Mouse (Mus musculus) ovary, postnatal 36 days (tissue): ENCODE measurements around the gene Ifit1.
A peak's percentile ranks its signal among the peaks of the same experiment; 100 is the strongest.
"Not testable (repeated sequence)": the region's sequence is repeated elsewhere in the genome, so short reads cannot be mapped to it uniquely, and the experiment has no call there.

Experiments
- DNase-seq: peaks from one replicate; pipeline ENCODE4 v3.0.0; 2022; ENCODE audit warnings: low spot score, mixed read lengths

Gene Ifit1

GRCm38 (mm10) chr19:34640623-34641022 is at the start of gene Ifit1, which contains the start of gene Ifit1bl2:
TSS of gene Ifit1 (plus strand) at chr19:34640871.
TSS of gene Ifit1bl2 (minus strand) at chr19:34640743.
- DNase-seq: no peak

GRCm38 (mm10) chr19:34593456-34593855 is 47.2 kb upstream of the Ifit1 start:
- no peak for DNase-seq

DNA sequence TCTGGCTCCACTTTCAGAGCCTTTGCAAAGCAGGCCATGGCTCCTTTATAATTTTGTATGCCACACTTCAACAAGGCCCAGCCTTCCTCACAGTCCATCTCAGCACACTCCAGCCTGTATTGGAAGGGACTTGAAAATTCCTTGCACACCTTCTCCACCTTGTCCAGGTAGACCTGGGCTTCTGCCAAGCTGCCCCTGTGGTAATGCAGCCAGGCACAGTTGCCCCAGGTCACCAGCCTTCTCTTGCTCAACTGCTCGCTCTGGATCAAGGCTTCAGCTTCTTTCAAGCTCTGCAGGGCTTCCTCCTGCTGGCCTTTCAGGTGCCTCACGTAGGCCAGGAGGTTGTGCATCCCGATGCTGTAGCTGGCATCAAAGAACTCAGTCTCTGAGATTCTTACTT is 46.1 kb upstream of the Ifit1 start:
- DNase-seq: not testable (repeated sequence)

DNA sequence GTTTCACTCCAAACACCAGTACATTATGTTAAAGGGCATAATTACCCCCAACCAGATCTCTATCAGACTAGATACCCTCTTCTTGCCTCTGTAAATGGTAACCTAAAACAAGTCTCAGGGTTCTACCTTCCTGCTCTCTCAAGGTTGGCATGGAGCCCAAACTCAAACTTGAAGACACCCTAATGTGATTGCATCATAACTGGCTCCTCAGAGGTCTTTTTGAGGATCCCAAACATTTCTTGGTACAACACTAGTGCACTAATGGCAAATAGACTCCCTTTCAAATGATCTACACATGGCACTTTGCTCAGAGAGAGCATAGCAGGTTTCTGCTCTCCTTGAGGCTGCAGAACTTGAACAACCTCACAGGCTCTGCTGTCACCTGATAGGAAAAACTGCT is 43.9 kb upstream of the Ifit1 start:
- DNase-seq: no peak

GRCm38 (mm10) chr19:34598341-34598740 is 42.3 kb upstream of the Ifit1 start:
- peak; percentile 27 for DNase-seq

- DNase-seq: not testable (repeated sequence)
Measured at GRCm38 (mm10) chr19:34599250-34599649, 41.4 kb upstream of the Ifit1 start.

GRCm38 (mm10) chr19:34601888-34602287 is 38.8 kb upstream of the Ifit1 start, which contains the start of gene Ifit1bl1:
TSS of gene Ifit1bl1 (minus strand) at chr19:34601956.
- DNase-seq: not testable (repeated sequence)

GRCm38 (mm10) chr19:34605472-34605871 is 35.2 kb upstream of the Ifit1 start:
- DNase-seq: no peak

DNA sequence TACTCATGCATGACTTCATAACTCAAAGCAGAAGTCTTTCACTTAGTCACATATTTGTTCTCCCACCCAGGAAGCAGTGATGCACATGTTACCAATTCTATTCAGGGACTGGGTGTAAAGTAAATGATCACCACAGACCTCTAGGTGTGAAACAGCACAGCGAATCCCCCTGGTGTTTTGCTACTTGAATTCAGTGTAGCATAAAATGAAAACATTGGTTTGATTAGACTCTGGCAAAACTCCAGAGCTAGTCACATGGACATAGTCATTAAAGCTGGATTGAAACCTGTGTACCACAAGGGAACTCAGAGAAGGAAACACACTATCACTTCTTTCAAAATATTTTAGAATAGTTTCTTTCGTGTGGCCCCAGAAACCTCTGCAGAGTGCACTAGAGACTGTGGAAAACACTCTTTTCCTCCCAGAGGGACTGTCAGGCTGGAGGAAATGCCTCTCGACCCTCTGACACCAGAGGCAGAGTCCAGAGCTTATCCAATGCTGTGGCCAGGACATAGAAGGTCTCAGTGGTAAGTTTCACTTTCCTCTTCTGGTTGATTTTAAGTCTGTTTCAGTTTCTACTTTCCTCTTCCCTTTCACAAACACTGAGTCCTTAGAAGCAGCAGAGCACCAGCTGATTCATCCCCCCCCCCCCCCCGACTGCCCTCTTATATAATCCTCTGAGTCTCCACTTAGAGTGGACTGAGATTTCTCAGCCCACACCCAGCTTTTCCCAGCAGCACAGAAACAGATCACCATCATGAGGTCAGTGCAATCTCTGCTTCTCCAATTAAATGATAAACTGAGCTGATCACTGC is 33.2 kb upstream of the Ifit1 start, which contains the start of gene Ifit3b:
Ifit3b (plus strand) TSS at position 734 of the 815 bp plus-strand sequence.
- DNase-seq: not testable (repeated sequence)

- not testable (repeated sequence) for DNase-seq
Measured at GRCm38 (mm10) chr19:34610118-34610517, 30.6 kb upstream of the Ifit1 start.

DNA sequence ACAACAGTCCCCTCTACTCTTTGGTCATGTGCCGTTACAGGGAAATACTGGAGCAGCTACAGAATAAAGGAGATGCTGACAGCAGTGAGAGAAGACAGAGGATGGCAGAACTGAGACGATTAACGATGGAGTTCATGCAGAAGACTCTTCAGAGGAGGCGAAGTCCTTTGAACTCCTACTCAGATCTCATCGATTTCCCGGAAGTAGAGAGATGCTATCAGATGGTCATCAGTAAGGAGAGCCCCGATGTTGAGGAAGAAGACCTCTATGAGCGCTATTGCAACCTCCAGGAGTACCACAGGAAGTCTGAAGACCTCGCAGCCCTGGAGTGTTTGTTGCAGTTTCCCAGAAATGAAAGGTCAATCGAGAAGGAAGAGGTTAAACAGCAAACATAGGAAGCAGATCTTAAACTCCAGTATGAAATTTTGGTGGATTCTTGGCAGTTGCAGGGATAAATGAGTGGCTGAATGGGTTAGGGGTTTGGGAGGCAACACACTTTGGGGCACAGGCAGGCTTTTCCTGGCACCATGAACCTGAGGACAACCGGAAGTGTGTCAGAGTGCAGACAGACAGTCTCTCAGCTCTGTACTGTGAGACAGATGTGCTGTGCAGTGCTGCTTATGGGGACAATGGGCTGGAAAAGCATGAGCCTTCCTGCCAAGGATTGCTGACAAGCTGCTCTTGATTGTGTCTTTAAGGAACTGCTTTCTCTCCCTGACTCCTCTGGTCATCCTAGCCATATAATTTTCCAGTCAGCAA is 28.2 kb upstream of the Ifit1 start:
- DNase-seq: not testable (repeated sequence)

DNA sequence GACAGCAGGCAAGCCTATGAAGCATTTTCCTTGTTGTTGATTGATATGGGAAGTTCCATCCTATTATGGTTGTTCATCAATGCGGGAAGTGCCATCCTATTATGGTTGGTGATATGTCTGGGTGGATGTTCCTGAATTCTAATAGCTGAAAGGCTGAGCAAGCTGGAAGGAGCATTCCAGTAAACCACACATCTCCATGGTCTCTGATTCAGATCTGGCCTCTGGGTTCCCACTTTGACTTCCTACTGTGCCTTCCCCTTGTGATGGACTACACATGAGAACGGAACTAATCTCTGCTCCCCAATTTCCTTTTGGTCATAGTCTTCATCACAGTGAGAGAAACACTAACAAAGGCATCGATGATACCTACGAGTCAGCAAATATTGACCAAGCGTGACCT is 19.8 kb upstream of the Ifit1 start:
- no peak for DNase-seq

GRCm38 (mm10) chr19:34623781-34624180 is 16.9 kb upstream of the Ifit1 start:
- no peak for DNase-seq

- DNase-seq: no peak
Measured at GRCm38 (mm10) chr19:34624663-34625062, 16.0 kb upstream of the Ifit1 start.

DNA sequence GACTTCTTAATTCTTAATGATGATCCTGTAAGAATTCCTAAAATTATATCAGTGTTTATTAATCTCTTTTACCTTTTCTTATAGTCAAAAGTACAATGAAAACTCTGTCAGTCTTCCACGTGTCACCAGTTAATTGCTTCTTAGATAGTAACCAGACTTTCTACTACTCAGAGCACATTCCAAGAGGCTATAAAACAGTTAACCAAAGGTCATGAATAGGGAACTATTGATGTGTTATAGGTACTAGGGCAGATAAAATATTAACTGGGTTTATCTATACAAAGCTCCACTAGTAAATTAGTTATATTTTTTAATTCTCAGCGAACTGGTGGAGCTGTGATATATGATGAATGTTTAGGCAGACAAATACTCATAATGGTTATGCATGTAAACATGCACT is 13.2 kb upstream of the Ifit1 start:
- no peak for DNase-seq

DNA sequence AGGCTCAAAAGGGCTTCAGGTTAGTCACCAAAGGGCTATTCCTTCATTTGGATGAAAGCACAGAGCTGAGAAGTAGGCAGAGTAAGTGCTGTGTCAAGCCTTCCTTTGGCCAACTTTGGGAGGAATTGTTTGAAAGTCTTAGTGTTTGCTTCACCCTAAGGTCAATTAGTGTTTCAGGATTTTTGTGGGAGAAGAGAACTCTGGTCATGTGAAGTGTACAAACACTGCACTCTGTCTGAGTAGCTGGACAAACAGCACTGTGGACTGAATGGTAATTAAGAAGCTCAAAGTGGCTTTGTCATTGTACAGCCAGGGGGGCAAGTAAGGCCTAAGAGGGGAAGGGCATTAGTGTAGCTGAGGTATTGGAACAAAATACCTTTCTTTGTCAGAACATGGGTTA is 9.2 kb upstream of the Ifit1 start:
- no peak for DNase-seq

- no peak for DNase-seq
Measured at GRCm38 (mm10) chr19:34633484-34633883, 7.2 kb upstream of the Ifit1 start.

- peak; percentile 15 for DNase-seq
Measured at GRCm38 (mm10) chr19:34636933-34637557, 3.6 kb upstream of the Ifit1 start.

DNA sequence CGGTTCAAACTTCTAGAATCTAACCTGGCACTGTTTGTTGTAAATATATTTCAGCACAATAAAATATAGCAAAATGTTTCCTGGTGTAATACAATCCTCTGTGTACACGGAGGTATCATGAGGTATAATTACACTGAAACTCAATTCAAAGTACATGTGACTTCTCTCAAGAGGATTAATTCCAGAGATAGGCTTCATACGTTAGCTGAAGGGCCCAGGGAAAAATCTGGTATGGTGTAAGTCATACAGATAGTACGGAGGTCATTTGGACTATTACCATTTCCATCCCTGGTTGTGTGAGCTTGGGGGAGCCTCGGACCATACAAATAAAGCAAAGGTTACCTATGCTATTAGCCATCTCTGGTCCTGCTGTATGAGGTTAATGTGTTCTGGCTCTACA is 1.9 kb downstream of the Ifit1 start:
- no peak for DNase-seq

DNA sequence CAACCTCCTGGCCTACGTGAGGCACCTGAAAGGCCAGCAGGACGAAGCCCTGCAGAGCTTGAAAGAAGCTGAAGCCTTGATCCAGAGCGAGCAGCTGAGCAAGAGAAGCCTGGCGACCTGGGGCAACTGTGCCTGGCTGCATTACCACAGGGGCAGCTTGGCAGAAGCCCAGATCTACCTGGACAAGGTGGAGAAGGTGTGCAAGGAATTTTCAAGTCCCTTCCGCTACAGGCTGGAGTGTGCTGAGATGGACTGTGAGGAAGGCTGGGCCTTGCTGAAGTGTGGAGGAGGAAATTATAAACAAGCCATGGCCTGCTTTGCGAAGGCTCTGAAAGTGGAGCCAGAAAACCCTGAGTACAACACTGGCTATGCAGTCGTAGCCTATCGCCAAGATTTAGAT is 7.0 kb downstream of the Ifit1 start:
- DNase-seq: not testable (repeated sequence)

DNA sequence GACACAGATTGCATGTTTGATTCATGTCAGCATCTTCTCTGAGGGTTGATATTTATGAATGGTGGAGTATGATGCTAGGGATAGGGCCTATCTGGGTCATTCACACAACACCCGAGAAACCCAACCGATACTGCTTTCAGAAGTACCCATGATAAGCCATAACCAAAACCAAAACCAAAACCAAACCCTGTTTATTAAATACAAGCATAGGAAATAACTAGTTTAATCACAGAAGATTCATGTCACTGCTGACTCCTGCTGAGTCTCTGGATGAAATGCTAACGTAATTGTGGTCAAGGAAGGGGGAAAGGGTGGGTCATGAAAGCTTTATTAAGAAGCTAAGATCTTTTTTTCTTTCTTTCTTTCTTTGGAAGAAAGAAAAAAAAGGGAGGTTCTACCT is 9.6 kb downstream of the Ifit1 start:
- no peak for DNase-seq

DNA sequence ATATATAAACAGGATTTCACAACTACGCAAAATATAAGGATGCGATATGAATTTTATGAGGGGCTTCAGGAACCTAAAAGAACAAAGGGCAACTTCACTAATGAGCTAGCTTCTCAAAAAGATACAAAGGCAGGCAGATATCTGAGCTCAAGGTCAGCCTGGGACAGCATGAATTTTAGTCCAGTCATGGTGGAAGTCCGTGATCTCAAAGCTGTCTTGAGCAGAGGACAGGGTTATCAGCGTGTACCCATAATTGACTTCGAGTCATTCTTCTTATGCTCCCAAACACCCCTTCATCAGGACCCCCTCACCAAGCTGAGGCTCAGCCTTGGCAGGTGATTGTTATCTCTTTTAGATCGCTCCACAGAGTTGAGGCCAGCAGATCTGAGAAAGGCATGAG is 10.3 kb downstream of the Ifit1 start:
- no peak for DNase-seq
